Mouse (Mus musculus): Measurements from ENCODE around the gene Arl6ip6. TPM values are rescaled to one million over a fixed set of nuclear protein-coding genes. Genes with fewer than 3 reads are reported as not detected.

Arl6ip6 gene
- total RNA-seq (2012; rRNA removed): 43.1 and 43.8 TPM in 2 replicates
- 100 to 1,000 TPM in 1 of 2 experiments, 10 to 100 TPM in 1; 53.1 to 438 TPM for polyA plus RNA-seq (2012; ENCODE audit: insufficient read depth in 1 of 2, insufficient read length in 2 of 2, low read depth in 1 of 2, low replicate concordance in 2 of 2, missing spikeins in 1 of 2)

DNA sequence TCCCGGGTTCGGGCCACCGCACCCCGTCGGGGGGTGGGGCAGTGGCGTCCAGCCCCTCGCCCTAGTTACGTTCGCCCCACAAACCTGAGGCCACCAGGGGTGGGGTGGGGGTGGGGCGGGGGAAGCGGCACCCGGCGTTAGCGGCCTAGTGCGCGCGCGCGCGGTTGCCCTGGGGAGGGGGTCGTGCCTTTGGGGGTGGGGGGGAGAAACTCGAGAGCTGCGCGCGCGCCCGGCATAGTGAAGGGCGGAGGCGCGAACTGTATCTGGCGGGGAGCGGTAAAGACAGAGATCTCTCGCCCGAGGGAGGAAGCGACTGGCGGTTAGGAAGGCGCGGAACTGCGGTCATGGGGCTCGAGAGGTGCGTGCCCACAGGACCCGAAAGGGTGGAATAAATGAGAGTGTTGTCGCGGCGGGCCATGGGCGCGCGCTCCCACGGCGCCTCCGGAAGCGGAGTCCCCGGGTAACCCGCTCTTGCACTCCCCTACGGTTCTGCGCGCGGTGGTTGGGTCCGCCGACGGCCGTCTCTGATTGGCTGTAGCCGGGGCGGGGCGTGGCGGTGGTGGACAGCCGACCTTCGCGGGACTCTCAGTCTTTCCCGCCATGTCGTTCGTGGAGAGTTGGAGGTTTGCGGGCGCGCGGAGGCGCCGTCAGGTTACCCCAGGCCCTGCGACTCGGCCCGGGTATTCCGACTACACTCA lies at the start of gene Arl6ip6:
Arl6ip6 (plus strand) TSS at position 204 of the 698 bp plus-strand sequence.
- Histone ChIP-seq H3K4me1 (ENCODE audit: control insufficient read depth in 1 of 2, insufficient read depth in 2 of 2, low read length in 2 of 2) (peaks cover 8 to 23% of the 10 kb centered on the region in 2 experiments), H3K36me3 (ENCODE audit: control insufficient read depth in 1 of 2, insufficient read depth in 2 of 2, low read length in 2 of 2) (peaks cover 30 to 47% of the 10 kb centered on the region in 2 experiments), H3K4me3 (ENCODE audit: control insufficient read depth in 1 of 2, insufficient read depth in 1 of 2, low read depth in 2 of 2, low read length in 2 of 2) (peak within 1 kb of the TSS; percentile 94 to 99), H3K27me3 (ENCODE audit: control insufficient read depth in 1 of 2, insufficient read depth in 2 of 2, low read length in 2 of 2) (no peaks in the 10 kb centered on the region), H3K27ac (ENCODE audit: control insufficient read depth, low read depth, low read length) (peak within 1 kb of the TSS; percentile 95), H3K9me3 (replicated peaks; ENCODE audit: insufficient read depth, low read length) (no peaks in the 10 kb centered on the region), H3K79me2 (ENCODE audit: control insufficient read depth, insufficient read depth, low read length, poor library complexity) (peaks cover 50% of the 10 kb centered on the region), H3K9ac (ENCODE audit: control insufficient read depth, low read depth, low read length, poor library complexity, severe bottlenecking) (peak within 1 kb of the TSS; percentile 100)
- peak; percentile 94 for DNase-seq (ENCODE audit: low read depth, low spot score)
- TF ChIP-seq ZNF384 (IDR thresholded peaks at IDR 0.05; ENCODE audit: low read depth, low read length) (no peak), ETS1 (IDR thresholded peaks at IDR 0.05; ENCODE audit: low read depth, low read length) (0 out of 2 replicates have a peak, but pooled peaks have one; percentile 32), JUND (IDR thresholded peaks at IDR 0.05; ENCODE audit: low read depth, low read length) (no peak), NRF1 (IDR thresholded peaks at IDR 0.05; ENCODE audit: insufficient read depth, low read depth, low read length, poor library complexity, severe bottlenecking) (peak; percentile 40; the same call in 1 of the 2 replicates), MAZ (IDR thresholded peaks at IDR 0.05; ENCODE audit: low read depth, low read length) (no peak), SMC3 (IDR thresholded peaks at IDR 0.05; ENCODE audit: low read depth, low read length) (no peak), EP300 (IDR thresholded peaks at IDR 0.05; ENCODE audit: low read depth in 1 of 2, low read length in 2 of 2) (no peak), MEF2A (IDR thresholded peaks at IDR 0.05; ENCODE audit: extremely low read depth, insufficient replicate concordance, low read depth, low read length, poor library complexity, severe bottlenecking) (no peak), MAX (IDR thresholded peaks at IDR 0.05; ENCODE audit: low read length) (no peak; the same call in 1 of the 2 replicates), CHD1 (IDR thresholded peaks at IDR 0.05; ENCODE audit: low read depth, low read length) (peak; percentile 98), MYB (IDR thresholded peaks at IDR 0.05; ENCODE audit: low read depth, low read length) (no peak), CHD2 (IDR thresholded peaks at IDR 0.05; ENCODE audit: low read length) (no peak), MAFK (IDR thresholded peaks at IDR 0.05; ENCODE audit: borderline replicate concordance, low read depth, low read length) (no peak), UBTF (IDR thresholded peaks at IDR 0.05; ENCODE audit: borderline replicate concordance, insufficient read depth, low read depth, low read length) (no peak), ZMIZ1 (IDR thresholded peaks at IDR 0.05; ENCODE audit: low read depth, low read length) (peak; percentile 71), RAD21 (IDR thresholded peaks at IDR 0.05; ENCODE audit: low read depth, low read length) (no peak), MYC (IDR thresholded peaks at IDR 0.05; ENCODE audit: low read depth, low read length) (no peak), TCF12 (IDR thresholded peaks at IDR 0.05; ENCODE audit: low read depth, low read length) (0 out of 2 replicates have a peak, but pooled peaks have one; percentile 16), TBP (IDR thresholded peaks at IDR 0.05; ENCODE audit: low read depth, low read length) (peak; percentile 68), KAT2A (conservative IDR thresholded peaks at IDR 0.05; ENCODE audit: low read depth, low read length) (no peak; the same call in 1 of the 2 replicates), POLR2AphosphoS5 (IDR thresholded peaks at IDR 0.05; ENCODE audit: borderline replicate concordance, low read depth, low read length) (no peak), HCFC1 (IDR thresholded peaks at IDR 0.05; ENCODE audit: low read depth, low read length) (peak; percentile 77), GATA1 (IDR thresholded peaks at IDR 0.05; ENCODE audit: low read depth, low read length) (no peak), BHLHE40 (IDR thresholded peaks at IDR 0.05; ENCODE audit: borderline replicate concordance, low read depth, low read length) (no peak), USF1 (IDR thresholded peaks at IDR 0.05; ENCODE audit: low read depth, low read length) (no peak), GABPA (IDR thresholded peaks at IDR 0.05; ENCODE audit: low read depth, low read length) (no peak), NELFE (IDR thresholded peaks at IDR 0.05; ENCODE audit: low read depth, low read length) (peak; percentile 93), POLR2A (IDR thresholded peaks at IDR 0.05; ENCODE audit: control insufficient read depth in 1 of 2, insufficient read depth in 1 of 2, low read depth in 1 of 2, low read length in 2 of 2, poor library complexity in 1 of 2) (peak; percentile 62 to 79), USF2 (IDR thresholded peaks at IDR 0.05; ENCODE audit: borderline replicate concordance in 1 of 2, insufficient read depth in 1 of 2, low read depth in 1 of 2, low read length in 2 of 2) (no peak), POLR2AphosphoS2 (IDR thresholded peaks at IDR 0.05; ENCODE audit: low read length) (peak; percentile 70), ZKSCAN1 (IDR thresholded peaks at IDR 0.05; ENCODE audit: low read depth, low read length) (no peak), E2F4 (IDR thresholded peaks at IDR 0.05; ENCODE audit: borderline replicate concordance, low read depth, low read length) (peak; percentile 91; the same call in 1 of the 2 replicates), MXI1 (IDR thresholded peaks at IDR 0.05; ENCODE audit: low read depth, low read length) (peak; percentile 43; the same call in 1 of the 2 replicates), SIN3A (IDR thresholded peaks at IDR 0.05; ENCODE audit: low read length) (peak; percentile 55; the same call in 1 of the 2 replicates), TAL1 (IDR thresholded peaks at IDR 0.05; ENCODE audit: low read length) (no peak)

Measured in MEL (cell line).